Mouse (Mus musculus) liver, postnatal 0 days (tissue): ENCODE data around the gene Axl.

Experiments
- CTCF ChIP-seq: sonication (generic); IDR thresholded peaks from 2 replicates; pipeline ENCODE4 v1.5.1; 2016; ENCODE audit warnings: antibody characterized with exemption, low read depth
- EP300 ChIP-seq: IDR thresholded peaks from 2 replicates; pipeline ENCODE4 v1.6.1; 2016; ENCODE audit warnings: antibody characterized with exemption, low read depth, mild to moderate bottlenecking

DNA sequence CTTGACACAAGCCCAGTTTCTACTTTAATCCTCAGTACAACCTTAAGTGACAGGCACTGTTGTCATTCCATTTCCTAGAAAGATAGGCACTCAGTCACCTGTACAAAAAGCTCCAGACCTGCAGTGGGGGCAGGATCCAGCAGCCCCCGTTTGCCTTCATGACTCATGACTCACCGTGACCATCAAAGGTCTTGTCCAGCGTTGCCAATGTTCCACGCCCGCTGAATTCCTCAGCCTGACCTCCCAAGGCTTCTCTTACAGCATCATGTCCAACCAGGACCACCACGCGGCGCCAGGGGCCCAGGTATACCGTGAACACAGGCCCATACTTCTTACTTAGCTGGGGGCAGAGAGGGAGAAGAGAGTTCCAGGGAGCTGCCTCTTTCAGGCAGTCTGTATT is 26.2 kb upstream of the Axl start:
- no peak for TF ChIP-seq CTCF
- TF ChIP-seq EP300, result no peak
